Mouse (Mus musculus) bone marrow, adult 2 months (tissue): Measurements from ENCODE around the gene Pkn3.

Source experiments
- CTCF ChIP-seq: fragments of 200-500 bp; IDR thresholded peaks from 2 replicates; pipeline ENCODE4 v1.5.1; 2011; ENCODE audit warnings: low read length, control low read depth; ENCODE audit not compliant: control insufficient read depth, insufficient read depth
- POLR2A ChIP-seq: fragments of 200-500 bp; IDR thresholded peaks from 2 replicates; pipeline ENCODE4 v1.6.1; 2011; ENCODE audit warnings: low read depth, mild to moderate bottlenecking, control low read depth, low read length, borderline replicate concordance; ENCODE audit not compliant: control insufficient read depth

DNA sequence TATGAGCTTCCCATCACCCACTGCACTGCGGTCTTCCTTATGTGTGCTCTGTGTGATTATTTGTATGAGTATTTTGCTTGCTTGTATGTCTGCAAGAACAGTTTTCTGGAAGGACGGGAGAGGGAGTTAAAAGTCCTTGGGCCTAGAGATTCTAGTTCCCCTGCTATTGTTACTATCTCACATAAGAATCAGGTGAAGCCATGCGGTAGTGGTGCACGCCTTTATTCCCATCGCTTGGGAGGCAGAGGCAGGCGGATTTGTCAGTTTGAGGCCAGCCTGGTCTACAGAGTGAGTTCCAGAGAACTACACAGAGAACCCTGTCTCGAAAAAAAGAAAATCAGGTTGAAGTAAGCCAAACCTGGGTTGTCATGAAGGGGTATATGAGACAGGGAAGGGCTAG lies 4.6 kb upstream of the Pkn3 start:
- TF ChIP-seq CTCF (no peak), POLR2A (no peak)
